Mouse (Mus musculus): ENCODE measurements at regions not wholly inside any gene's neighbourhood (a gene's known extent, or its start where the extent isn't known, plus 50 kb on each side); places are given as distances from the start of the nearest gene placed in this dataset.
A peak's percentile ranks its signal among the peaks of the same experiment; 100 is the strongest.

- no peak for DNase-seq
These were observed 194.7 kb upstream of the Rfx3 start for GRCm38 (mm10) chr19:28205691-28206090.

- peak in 1 of 2 experiments; percentile 10 for DNase-seq
These were observed 192.8 kb upstream of the Rfx3 start for GRCm38 (mm10) chr19:28203719-28204118.

GRCm38 (mm10) chr19:28199385-28199784, 188.4 kb upstream of the Rfx3 start:
- no peak for DNase-seq

GRCm38 (mm10) chr19:28196881-28197280, 185.9 kb upstream of the Rfx3 start:
- no peak for DNase-seq

- DNase-seq: no peak
These were observed 181.3 kb upstream of the Rfx3 start for GRCm38 (mm10) chr19:28192248-28192647.

- no peak for DNase-seq
These were observed 180.6 kb upstream of the Rfx3 start for GRCm38 (mm10) chr19:28191428-28192116.

GRCm38 (mm10) chr19:28190250-28190649, 179.3 kb upstream of the Rfx3 start:
- DNase-seq: no peak

GRCm38 (mm10) chr19:28188363-28188762, 177.4 kb upstream of the Rfx3 start:
- DNase-seq: no peak

- no peak for DNase-seq
These were observed 171.6 kb upstream of the Rfx3 start for GRCm38 (mm10) chr19:28182411-28183182.

- no peak for DNase-seq
These were observed 170.2 kb upstream of the Rfx3 start for GRCm38 (mm10) chr19:28181171-28181570.

- DNase-seq: no peak
These were observed 167.1 kb upstream of the Rfx3 start for GRCm38 (mm10) chr19:28178114-28178513.

- no peak for DNase-seq
These were observed 165.9 kb upstream of the Rfx3 start for GRCm38 (mm10) chr19:28176821-28177220.

GRCm38 (mm10) chr19:28171836-28172534, 161.0 kb upstream of the Rfx3 start:
- DNase-seq: no peak

- no peak for DNase-seq
These were observed 156.6 kb upstream of the Rfx3 start for GRCm38 (mm10) chr19:28167451-28168165.

- no peak for DNase-seq
These were observed 155.7 kb upstream of the Rfx3 start for GRCm38 (mm10) chr19:28166626-28167025.

GRCm38 (mm10) chr19:28165901-28166361, 155.0 kb upstream of the Rfx3 start:
- DNase-seq: peak; percentile 88 to 90

- no peak for DNase-seq
These were observed 152.2 kb upstream of the Rfx3 start for GRCm38 (mm10) chr19:28163195-28163594.

- peak; percentile 33 to 46 for DNase-seq
These were observed 149.6 kb upstream of the Rfx3 start for GRCm38 (mm10) chr19:28160582-28160981.

GRCm38 (mm10) chr19:28157196-28157595, 146.2 kb upstream of the Rfx3 start:
- peak; percentile 30 to 42 for DNase-seq

GRCm38 (mm10) chr19:28137581-28137980, 126.6 kb upstream of the Rfx3 start:
- DNase-seq: no peak

- DNase-seq: no peak
These were observed 123.8 kb upstream of the Rfx3 start for GRCm38 (mm10) chr19:28134806-28135205.

GRCm38 (mm10) chr19:28111263-28112180, 100.6 kb upstream of the Rfx3 start:
- DNase-seq: peak in 1 of 2 experiments; percentile 14

Measured in cerebellum, postnatal 10 days (tissue).